Mouse (Mus musculus): ENCODE measurements around the gene Etv5.
"Not testable (repeated sequence)": the region's sequence is repeated elsewhere in the genome, so short reads cannot be mapped to it uniquely, and the experiment has no call there.

Gene Etv5

DNA sequence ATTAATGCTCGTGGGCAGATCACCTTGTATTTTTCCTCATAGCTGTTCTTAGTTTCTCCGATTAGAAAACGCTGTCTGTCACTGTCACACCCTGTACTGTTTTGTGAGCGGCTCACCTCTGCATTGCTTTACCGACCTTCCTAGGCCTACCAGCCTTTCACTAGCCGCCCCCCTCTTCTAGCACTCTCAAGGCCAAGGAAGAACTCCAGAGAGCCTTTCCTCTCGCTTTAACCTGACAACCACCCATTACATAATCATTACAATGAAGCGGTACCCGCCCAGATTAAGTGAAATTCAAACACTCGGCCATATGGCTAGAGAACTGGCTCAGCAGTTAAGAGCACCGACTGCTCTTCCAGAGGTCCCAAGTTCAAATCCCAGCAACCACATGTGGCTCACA, 41.2 kb downstream of the Etv5 start:
- in situ Hi-C loops (cut with MboI, MseI), result loop anchor here in 1 of 2 experiments (5.0 kb wide), 1 partner anchor 84 kb away; no protein-coding TSS in a partner anchor

- in situ Hi-C loops (cut with MboI, MseI), result loop anchor here in 1 of 2 experiments (5.0 kb wide), 1 partner anchor 86 kb away; no protein-coding TSS in a partner anchor
Measured at GRCm38 (mm10) chr16:22396420-22396819, 43.1 kb downstream of the Etv5 start.

DNA sequence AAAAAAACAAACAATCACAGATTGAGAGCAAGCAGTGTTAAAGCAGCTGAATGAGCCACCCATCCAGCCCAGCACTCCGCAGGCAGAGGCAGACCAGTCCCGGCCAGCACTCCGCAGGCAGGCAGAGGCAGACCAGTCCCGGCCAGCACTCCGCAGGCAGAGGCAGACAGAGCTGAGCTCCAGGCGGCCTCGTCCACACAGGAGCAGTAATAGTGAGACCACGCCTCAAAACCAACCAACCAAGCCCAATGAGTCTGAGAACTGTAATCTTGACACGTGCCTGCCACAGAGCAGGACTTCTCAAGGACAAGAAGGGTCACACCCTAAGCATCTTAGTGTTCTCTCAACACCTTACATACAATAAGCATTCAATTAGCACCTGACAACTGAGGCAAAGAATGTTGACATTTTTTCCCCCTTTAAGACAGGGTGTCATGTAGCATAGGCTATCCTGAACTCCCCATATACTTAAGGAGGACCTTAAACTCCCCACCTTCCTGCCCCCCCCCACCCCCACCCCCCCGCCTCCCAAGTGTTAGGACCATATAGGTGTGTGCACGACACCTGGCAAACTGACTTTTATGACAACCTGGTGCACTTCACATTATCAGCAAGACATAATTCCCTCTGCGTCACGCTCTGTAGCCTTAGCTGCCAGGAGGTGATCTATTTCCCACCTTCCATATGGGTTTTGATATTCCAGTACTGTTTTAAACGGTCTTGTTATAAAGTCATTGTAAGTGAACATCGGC, 44.2 kb downstream of the Etv5 start:
- in situ Hi-C loops (cut with MboI, MseI), result loop anchor here in 1 of 2 experiments (5.0 kb wide), 1 partner anchor 87 kb away; no protein-coding TSS in a partner anchor

- in situ Hi-C loops (cut with MboI, MseI), result no loop called here
Measured at GRCm38 (mm10) chr16:22390348-22390897, 49.1 kb downstream of the Etv5 start.

DNA sequence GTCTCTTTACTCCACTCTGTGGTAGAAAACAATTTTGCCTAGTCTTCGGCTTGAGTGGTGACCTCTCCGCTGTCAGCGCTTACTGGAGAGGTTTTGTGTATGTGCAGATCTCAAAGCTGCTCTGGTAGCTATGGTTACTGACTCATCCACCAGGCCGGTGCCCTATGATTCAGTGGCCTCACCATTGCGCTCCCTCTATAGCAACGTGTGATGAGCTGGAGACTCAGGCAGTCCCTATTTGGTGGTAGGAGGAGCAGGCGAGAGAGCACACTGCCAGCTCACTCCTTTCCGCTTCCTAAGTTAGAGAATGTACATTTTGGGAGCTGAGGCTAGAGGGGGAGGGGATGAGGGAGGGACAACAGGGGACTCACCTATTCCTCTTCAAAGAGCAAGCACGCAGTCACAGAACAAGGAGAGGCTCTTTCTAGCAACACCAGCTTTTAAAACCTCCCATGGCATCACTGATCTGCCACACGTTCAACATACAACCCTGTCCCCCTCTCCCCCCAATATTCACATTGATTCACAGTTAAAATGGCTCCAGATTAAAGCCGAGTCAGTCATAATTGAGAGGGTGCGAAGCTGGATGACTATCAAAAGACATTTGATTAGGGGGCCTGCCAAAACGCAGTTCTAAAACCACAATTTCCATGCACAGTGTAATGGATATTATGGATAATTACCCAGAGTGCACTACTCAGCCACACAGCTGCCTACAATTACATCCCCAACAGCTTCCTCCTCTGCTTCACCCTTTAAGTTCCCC, 50.2 kb downstream of the Etv5 start:
- in situ Hi-C loops (cut with MboI, MseI), result no loop called here

DNA sequence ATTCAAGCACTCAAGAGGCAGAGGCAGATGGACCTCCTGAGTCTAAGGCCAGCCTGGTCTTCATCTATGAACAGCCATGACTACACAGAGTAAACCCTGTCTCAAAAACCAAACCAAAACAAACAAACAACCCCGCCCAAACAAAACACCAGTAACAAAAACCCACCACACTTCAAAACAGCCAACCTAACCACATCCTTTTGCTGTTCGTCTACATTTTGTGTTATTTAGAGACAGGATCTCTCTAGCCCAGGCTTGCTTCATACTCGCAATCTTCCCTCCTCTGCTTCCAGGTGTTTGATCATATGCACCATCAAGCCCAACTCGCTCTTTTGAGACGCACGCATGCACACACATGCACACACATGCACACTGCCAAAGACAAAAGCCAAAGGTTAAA, 51.8 kb downstream of the Etv5 start:
- in situ Hi-C loops (cut with MboI, MseI), result no loop called here

- in situ Hi-C loops (cut with MboI, MseI), result not testable (repeated sequence)
Measured at GRCm38 (mm10) chr16:22382018-22382417, 57.5 kb downstream of the Etv5 start.

- in situ Hi-C loops (cut with MboI, MseI), result no loop called here
Measured at GRCm38 (mm10) chr16:22380981-22381380, 58.5 kb downstream of the Etv5 start.

GRCm38 (mm10) chr16:22379986-22380385, 59.5 kb downstream of the Etv5 start:
- in situ Hi-C loops (cut with MboI, MseI), result loop anchor here (10.0 kb wide), 2 partner anchors 175 to 415 kb away; no protein-coding TSS in a partner anchor

GRCm38 (mm10) chr16:22379342-22379741, 60.2 kb downstream of the Etv5 start:
- in situ Hi-C loops (cut with MboI, MseI), result loop anchor here (10.0 kb wide), 2 partner anchors 175 to 415 kb away; no protein-coding TSS in a partner anchor

DNA sequence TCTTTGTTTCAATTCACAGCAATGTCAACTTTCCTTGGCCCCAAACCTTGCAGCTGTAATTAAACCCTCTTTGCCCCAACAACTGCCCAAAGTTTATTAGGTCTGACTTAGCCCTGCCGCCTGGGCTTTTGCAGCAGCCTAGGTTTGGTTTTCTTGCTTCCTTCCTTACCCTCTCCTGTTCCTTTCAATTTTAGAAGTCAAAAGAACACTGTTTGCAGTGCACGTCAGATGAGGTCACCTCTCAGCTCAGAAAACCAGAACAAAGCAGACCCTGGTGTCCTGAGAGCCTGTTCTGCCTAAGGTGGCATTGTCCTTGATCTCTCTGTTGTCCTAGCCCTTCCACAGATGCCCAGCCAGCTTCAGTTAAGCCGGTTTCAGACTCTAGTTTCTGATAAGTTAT, 61.8 kb downstream of the Etv5 start:
- in situ Hi-C loops (cut with MboI, MseI), result loop anchor here (10.0 kb wide), 2 partner anchors 177 to 417 kb away; no protein-coding TSS in a partner anchor

GRCm38 (mm10) chr16:22374898-22375297, 64.6 kb downstream of the Etv5 start:
- in situ Hi-C loops (cut with MboI, MseI), result loop anchor here (10.0 kb wide), 2 partner anchors 180 to 420 kb away; no protein-coding TSS in a partner anchor

DNA sequence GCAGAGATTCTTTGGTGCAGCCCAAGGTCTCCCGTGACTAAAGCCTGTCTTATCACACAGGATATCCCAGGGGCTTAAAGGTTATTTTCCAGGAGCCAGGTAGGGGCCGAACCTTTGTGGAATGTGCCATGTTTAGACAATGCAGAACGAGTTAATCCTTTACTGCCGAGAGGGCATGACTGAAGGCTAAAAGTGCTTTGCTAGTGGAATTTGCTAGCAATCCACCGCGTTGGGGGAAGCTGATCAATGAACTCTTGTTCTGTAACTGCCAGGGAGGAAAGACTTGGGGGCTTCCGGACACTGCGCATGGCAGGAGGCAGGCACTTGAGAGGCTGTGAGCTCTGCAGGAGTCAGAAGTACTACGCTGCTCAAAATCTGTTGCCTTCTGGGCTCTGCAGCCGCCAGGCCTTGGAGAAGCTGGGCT, 66.8 kb downstream of the Etv5 start:
- in situ Hi-C loops (cut with MboI, MseI), result loop anchor here (10.0 kb wide), 2 partner anchors 182 to 422 kb away; no protein-coding TSS in a partner anchor

GRCm38 (mm10) chr16:22372225-22372624, 67.3 kb downstream of the Etv5 start:
- in situ Hi-C loops (cut with MboI, MseI), result loop anchor here (10.0 kb wide), 2 partner anchors 183 to 423 kb away; no protein-coding TSS in a partner anchor

- in situ Hi-C loops (cut with MboI, MseI), result loop anchor here in 1 of 2 experiments (10.0 kb wide), 1 partner anchor 188 kb away; no protein-coding TSS in a partner anchor
Measured at GRCm38 (mm10) chr16:22367099-22367498, 72.4 kb downstream of the Etv5 start.

- in situ Hi-C loops (cut with MboI, MseI), result loop anchor here in 1 of 2 experiments (10.0 kb wide), 1 partner anchor 189 kb away; no protein-coding TSS in a partner anchor
Measured at GRCm38 (mm10) chr16:22366040-22366439, 73.5 kb downstream of the Etv5 start.

- in situ Hi-C loops (cut with MboI, MseI), result loop anchor here in 1 of 2 experiments (10.0 kb wide), 1 partner anchor 189 kb away; no protein-coding TSS in a partner anchor
Measured at GRCm38 (mm10) chr16:22365596-22365995, 73.9 kb downstream of the Etv5 start.

GRCm38 (mm10) chr16:22358701-22359354, 80.7 kb downstream of the Etv5 start:
- in situ Hi-C loops (cut with MboI, MseI), result no loop called here

DNA sequence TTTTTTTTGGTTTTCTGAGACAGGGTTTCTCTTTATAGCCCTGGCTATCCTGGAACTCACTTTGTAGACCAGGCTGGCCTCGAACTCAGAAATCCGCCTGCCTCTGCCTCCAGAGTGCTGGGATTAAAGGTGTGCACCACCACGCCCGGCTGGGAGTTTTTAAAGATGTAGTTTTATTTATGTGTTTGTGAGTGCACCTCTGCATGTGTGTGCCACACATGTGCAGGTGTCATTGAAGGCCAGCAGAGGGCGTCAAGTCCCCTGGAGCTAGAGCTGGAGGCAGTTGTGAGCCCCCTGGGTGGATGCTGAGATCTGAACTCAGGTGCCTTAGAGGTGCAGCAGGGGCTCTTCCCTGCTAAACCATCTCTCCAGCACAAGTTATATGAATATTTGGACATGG, 85.3 kb downstream of the Etv5 start:
- in situ Hi-C loops (cut with MboI, MseI), result not testable (repeated sequence)

DNA sequence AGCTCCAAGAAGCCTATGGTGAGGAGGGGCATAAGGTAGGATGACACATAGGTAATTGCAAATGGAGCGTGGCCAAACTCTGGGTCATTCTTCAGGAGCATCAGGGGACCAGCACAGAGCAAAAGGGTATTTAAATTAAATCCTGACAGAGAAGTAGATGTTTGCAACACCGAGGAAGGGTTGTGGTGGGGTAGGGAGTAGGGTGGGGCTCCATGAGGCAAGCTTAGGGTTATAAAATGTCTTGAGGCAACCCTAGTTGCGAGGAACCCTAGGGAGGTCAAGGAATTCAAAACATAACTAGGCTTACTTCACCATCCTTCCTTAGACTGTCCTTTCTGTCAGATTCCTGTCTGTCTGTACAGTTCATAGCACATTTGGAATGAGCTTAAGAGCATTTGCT, 85.9 kb downstream of the Etv5 start:
- in situ Hi-C loops (cut with MboI, MseI), result no loop called here

GRCm38 (mm10) chr16:22351194-22351593, 88.3 kb downstream of the Etv5 start:
- in situ Hi-C loops (cut with MboI, MseI), result no loop called here
